Mouse (Mus musculus) embryonic facial prominence, embryonic 10.5 days (tissue): ENCODE data around the gene Ttll5. TPM values are rescaled to one million over a fixed set of nuclear protein-coding genes. Genes with fewer than 3 reads are reported as not detected.
A peak's percentile ranks its signal among the peaks of the same experiment; 100 is the strongest.

ENCODE experiments used
- DNase-seq: peaks from one replicate; pipeline ENCODE4 v3.0.0-alpha.2; 2017; ENCODE audit warnings: low spot score
- H3K27ac ChIP-seq: fragments of 300-500 bp; sonication (generic); replicated peaks from 2 replicates; pipeline ENCODE4 v1.5.1; 2016; ENCODE audit warnings: mild to moderate bottlenecking
- H3K27me3 ChIP-seq: fragments of 300-500 bp; sonication (generic); replicated peaks from 2 replicates; pipeline ENCODE4 v1.6.1; 2016; ENCODE audit warnings: low read depth, mild to moderate bottlenecking; ENCODE audit not compliant: poor library complexity, severe bottlenecking
- H3K36me3 ChIP-seq: fragments of 300-500 bp; sonication (generic); replicated peaks from 2 replicates; pipeline ENCODE4 v1.6.1; 2016; ENCODE audit warnings: mild to moderate bottlenecking, moderate library complexity
- H3K4me1 ChIP-seq: fragments of 300-500 bp; sonication (generic); 2 replicates; pipeline ENCODE4 v1.6.1; 2016
- H3K4me3 ChIP-seq: fragments of 300-500 bp; sonication (generic); 2 replicates; pipeline ENCODE4 v1.5.1; 2016; ENCODE audit warnings: mild to moderate bottlenecking, moderate library complexity
- H3K9me3 ChIP-seq: fragments of 300-500 bp; sonication (generic); 2 replicates; pipeline ENCODE4 v1.6.1; 2016; ENCODE audit warnings: mild to moderate bottlenecking
- WGBS: fragments of 180-500 bp; shearing (Covaris S2); methylation state at CpG from one replicate; pipeline ENCODE4 v1.1.7; 2016; 5-methylcytosine and 5-hydroxymethylcytosine counted together
- polyA plus RNA-seq: library from polyadenylated mRNA; unstranded; fragments of >200 nt; fragmentation: Nextera tagmentation; extraction: Ambion mirVana; gene quantifications from 2 replicates; pipeline ENCODE4 v1.2.1, GENCODE M21; 2016

Gene Ttll5
- polyA plus RNA-seq, 1 experiment from 2014 or later = 17.0 TPM

DNA sequence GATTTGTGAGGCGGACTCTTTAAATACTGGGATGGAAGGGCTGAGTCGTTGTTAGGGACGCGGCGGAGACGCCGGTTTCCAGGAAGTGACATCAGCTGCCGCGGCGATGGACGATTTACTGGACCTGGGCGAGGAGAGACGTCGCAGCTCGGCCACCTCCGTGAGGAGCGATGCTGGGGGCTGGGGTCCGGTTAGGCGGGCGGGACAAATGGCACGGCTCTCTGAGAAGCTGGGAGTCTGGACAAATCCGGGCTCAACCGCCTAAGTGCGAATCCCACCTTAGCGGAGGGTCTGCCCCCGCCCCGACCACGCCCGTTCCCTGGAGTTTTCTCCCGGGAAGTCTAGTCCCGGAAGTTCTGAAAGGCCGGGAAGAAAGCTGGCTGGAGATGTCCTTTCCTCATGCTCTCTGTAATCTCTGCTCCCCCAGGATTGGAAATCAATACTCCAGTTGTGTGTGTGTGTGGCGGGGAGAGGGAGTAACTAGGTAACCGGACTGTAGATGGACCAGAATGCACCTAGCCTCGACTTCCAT, 258.1 kb downstream of the Ttll5 start, which contains the start of gene Ift43:
Gene Ift43 (plus strand): TSS at position 61 of the 532 bp plus-strand sequence.
- peaks cover 17% of the 10 kb centered on the region for H3K27me3 ChIP-seq
- DNase-seq = peak; percentile 91
- peak within 1 kb of the TSS; percentile 75 for H3K4me3 ChIP-seq
- under 1% methylated on average over 35 of the region's 35 CpGs for WGBS
- no peaks in the 10 kb centered on the region for H3K9me3 ChIP-seq
- H3K4me1 ChIP-seq = peaks cover 24% of the 10 kb centered on the region
- H3K36me3 ChIP-seq = peaks cover 15% of the 10 kb centered on the region
- H3K27ac ChIP-seq = peak within 1 kb of the TSS; percentile 83

DNA sequence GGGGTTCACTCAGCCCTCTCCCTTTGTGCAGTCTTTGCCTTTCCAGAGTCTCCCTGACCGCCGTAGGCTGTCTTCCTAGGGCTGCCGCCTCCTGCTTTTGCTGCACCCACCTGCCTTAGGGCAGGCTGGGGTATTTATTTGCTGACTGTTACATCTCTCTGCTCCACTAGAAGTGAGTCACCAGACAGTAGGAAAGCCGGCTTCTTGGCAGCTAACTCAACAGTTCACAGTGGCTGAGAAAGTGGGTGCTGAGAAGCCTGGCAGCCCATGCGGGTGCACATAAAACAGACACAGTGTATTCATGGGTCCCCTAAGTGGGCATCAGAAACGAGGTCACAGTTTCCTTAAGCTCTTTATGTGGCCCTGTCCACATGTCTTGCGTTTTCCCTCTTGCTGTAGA, 261.4 kb downstream of the Ttll5 start:
- Histone ChIP-seq H3K27ac (no peak overlapping the region), H3K36me3 (peaks cover 32% of the 10 kb centered on the region), H3K9me3 (no peaks in the 10 kb centered on the region), H3K4me1 (peaks cover 16% of the 10 kb centered on the region), H3K27me3 (peaks cover 2% of the 10 kb centered on the region), H3K4me3 (no peak overlapping the region)
- no peak for DNase-seq
- 88% methylated on average over 7 of the region's 7 CpGs for WGBS

DNA sequence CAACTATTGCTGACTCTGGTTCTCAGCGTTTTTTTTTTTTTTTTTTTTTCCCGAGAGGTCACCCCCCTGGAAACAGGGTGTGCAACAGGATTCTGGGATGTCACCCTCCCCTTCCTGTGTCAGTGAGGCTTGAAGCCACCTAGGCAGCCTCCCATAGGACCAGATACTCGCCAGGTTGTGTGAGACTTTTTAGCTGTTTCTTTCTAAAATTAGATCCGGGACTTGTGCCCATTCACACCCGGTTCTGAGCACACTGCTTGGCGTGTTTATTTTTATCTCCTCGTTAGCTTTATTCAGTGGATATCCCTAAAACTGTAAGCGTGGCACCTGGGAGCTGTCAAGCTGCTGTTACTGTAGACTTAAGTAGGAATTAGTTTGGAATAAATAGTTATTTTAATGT, 262.1 kb downstream of the Ttll5 start:
- Histone ChIP-seq H3K4me3 (no peak overlapping the region), H3K9me3 (no peaks in the 10 kb centered on the region), H3K27ac (no peak overlapping the region), H3K4me1 (peaks cover 23% of the 10 kb centered on the region), H3K27me3 (no peaks in the 10 kb centered on the region), H3K36me3 (peaks cover 32% of the 10 kb centered on the region)
- no peak for DNase-seq
- 79% methylated on average over 8 of the region's 8 CpGs for WGBS

DNA sequence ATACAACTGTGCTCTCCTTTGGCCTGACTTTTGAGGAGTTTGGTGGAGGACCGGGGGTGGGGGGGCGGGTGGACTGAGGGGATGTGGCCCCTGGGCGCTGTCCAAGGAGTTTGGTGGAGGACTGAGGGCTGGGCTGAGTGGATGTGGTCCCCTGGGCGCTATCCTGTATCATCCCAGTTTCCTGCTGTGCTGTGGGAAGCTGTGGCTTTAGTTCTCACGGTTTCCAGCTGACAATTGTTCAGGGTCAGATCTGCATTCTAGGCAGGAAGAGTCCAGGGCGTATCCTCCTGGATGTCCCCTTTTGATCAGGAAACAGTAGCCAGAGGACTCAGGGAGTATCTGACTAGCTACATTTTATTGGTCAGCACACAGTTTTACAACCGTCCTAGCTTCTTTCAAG, 263.6 kb downstream of the Ttll5 start:
- no peak for DNase-seq
- Histone ChIP-seq H3K36me3 (peaks cover 32% of the 10 kb centered on the region), H3K4me1 (peaks cover 31% of the 10 kb centered on the region), H3K4me3 (no peak overlapping the region), H3K9me3 (no peaks in the 10 kb centered on the region), H3K27me3 (no peaks in the 10 kb centered on the region), H3K27ac (no peak overlapping the region)
- WGBS = 71% methylated on average over 7 of the region's 7 CpGs

DNA sequence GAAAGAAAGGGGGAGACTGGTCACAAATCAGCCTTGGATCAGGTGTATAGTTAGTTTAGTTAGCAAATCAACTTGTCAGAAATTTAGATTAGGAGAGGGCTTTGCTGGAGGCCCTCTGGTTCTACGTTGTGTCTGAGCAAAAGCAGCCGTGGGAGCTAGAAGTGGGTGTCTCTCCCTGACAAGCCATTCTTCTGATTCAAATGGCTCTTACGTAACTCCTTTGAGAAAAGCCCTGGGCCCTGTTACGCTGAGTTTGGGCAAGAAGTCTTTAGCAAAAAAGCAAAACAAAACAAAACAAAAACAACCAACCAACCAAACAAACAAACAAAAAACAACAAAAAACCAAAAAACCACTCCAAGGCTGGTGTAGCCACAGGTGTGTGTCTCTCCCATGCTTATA, 266.3 kb downstream of the Ttll5 start:
- H3K4me1 ChIP-seq = peaks cover 26% of the 10 kb centered on the region
- H3K36me3 ChIP-seq = peaks cover 28% of the 10 kb centered on the region
- H3K27ac ChIP-seq = no peak overlapping the region
- no peaks in the 10 kb centered on the region for H3K27me3 ChIP-seq
- H3K4me3 ChIP-seq = no peak overlapping the region
- DNase-seq = no peak
- no peaks in the 10 kb centered on the region for H3K9me3 ChIP-seq
- 68% methylated on average over 4 of the region's 4 CpGs for WGBS

DNA sequence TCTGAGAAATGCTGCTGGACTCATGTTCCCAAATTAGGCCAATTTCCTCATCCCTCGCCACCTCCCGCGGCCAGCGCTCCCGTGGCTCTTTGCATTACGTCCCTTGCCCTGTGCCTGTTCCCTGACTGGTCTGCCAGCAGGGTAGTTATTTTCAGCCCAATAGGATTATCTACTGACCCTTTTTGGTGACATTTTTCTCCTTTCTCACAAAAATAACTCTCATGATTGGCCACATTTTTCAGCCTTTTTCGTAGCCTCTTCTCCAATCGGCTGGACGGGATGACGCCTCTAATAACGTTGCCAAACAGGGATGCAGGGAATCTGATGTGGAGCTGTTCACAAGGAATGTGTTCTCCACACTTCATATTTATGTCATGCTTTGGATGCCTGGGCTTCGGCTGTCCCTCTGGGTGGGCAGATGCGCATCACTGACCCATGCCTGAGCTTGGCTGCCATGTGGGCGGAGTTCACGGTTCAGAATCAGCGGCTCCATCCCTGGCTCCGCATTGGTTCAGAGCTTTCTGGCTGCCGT, 267.2 kb downstream of the Ttll5 start:
- Histone ChIP-seq H3K36me3 (peaks cover 24% of the 10 kb centered on the region), H3K27ac (peak overlapping the region; percentile 45; the same call in 1 of the 2 replicates), H3K9me3 (no peaks in the 10 kb centered on the region), H3K27me3 (no peaks in the 10 kb centered on the region), H3K4me1 (peaks cover 26% of the 10 kb centered on the region), H3K4me3 (peak overlapping the region; percentile 30)
- DNase-seq = peak; percentile 59
- WGBS = 29% methylated on average over 18 of the region's 18 CpGs

DNA sequence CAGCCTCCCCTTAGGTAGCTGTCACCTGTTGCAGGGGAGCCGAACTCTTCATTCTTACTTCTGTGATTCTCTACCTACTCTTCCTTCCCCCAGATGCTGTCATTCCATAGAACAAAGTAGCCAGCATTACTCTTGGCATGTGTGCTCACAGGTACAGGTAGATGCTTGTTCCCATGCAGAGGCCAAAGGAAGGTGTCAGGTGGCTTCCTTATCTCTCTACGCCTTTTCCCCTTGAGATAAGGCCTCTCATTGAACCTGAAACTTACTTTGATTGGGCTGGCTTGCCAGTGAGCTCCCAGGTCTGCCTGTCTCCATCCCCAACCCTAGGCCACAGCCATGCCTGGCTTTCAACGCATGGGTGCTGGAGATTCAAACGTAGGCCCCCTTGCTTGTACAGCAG, 269.6 kb downstream of the Ttll5 start:
- no peak overlapping the region for H3K4me3 ChIP-seq
- H3K27ac ChIP-seq = no peak overlapping the region
- peaks cover 21% of the 10 kb centered on the region for H3K4me1 ChIP-seq
- no peaks in the 10 kb centered on the region for H3K27me3 ChIP-seq
- no peaks in the 10 kb centered on the region for H3K9me3 ChIP-seq
- WGBS = 93% methylated on average over 4 of the region's 4 CpGs
- DNase-seq = no peak
- peaks cover 17% of the 10 kb centered on the region for H3K36me3 ChIP-seq

DNA sequence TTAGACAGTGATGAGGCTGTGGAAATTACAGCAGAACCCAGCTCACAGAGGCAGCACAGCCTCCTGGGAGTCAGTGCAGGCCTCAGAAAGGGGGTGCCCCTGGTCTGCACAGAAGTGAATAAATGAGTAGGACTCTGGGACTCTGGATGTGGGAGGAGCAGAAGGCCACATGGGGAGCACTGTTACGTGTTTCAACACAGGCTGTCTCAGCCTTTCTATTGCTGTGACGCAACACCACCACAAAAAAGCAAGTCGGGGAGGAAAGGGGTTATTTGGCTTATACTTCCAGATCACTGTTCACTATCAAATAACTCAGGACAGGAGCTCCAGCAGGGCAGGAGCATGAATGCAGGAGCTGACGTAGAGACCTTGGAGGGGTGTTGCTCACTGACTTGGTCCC, 271.3 kb downstream of the Ttll5 start:
- Histone ChIP-seq H3K4me1 (peaks cover 26% of the 10 kb centered on the region), H3K27me3 (no peaks in the 10 kb centered on the region), H3K36me3 (peaks cover 8% of the 10 kb centered on the region; the same call in 1 of the 2 replicates), H3K27ac (no peak overlapping the region), H3K9me3 (no peaks in the 10 kb centered on the region), H3K4me3 (no peak overlapping the region)
- WGBS = 89% methylated on average over 4 of the region's 4 CpGs
- no peak for DNase-seq

DNA sequence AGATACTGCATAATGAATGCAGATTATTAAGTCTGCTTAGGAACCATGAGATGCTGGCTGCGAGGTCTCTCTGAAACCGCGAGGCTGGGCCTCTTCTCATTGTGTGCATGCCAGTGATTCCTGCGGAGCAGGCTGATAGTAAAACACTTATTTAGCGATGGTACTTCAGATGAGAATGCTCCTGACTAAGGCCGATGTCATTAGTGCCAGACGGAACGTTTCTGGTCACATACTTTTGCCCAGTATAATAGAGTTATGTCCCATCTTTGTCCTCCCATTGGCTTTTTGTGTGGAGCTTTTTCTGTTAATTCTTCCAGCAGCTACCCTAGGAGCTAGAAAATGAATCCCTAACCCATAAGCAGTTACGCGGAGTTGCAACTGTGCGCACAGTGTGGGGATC, 273.3 kb downstream of the Ttll5 start:
- Histone ChIP-seq H3K27ac (no peak overlapping the region), H3K36me3 (peaks cover 11% of the 10 kb centered on the region; the same call in 1 of the 2 replicates), H3K4me1 (peaks cover 9% of the 10 kb centered on the region; the same call in 1 of the 2 replicates), H3K27me3 (no peaks in the 10 kb centered on the region), H3K4me3 (no peak overlapping the region), H3K9me3 (no peaks in the 10 kb centered on the region)
- no peak for DNase-seq
- whole genome bisulfite sequencing = 89% methylated on average over 11 of the region's 11 CpGs

DNA sequence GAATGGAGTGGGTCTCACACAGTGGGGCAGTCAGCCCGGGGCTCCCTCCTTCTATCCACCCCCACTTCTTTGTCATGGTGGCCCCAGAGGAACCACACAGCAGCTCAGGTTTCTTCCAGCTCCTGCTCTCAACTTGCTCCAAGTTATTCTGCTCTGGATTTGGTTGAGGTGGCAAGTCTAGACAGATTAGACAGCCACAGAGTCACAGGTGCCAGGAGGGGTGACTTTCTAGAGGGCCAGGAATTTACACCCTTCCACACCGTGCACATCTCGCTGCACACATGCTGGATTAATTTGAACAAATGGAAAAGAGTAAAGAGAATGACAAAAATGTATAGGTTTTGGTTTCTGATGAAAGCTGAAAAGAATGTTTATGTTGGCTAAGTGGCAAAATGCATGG, 276.3 kb downstream of the Ttll5 start:
- Histone ChIP-seq H3K27me3 (no peaks in the 10 kb centered on the region; the same call in 1 of the 2 replicates), H3K4me3 (no peak overlapping the region), H3K36me3 (peaks cover 16% of the 10 kb centered on the region; the same call in 1 of the 2 replicates), H3K4me1 (peaks cover 25% of the 10 kb centered on the region), H3K9me3 (no peaks in the 10 kb centered on the region), H3K27ac (no peak overlapping the region)
- DNase-seq = no peak
- WGBS = 86% methylated on average over 3 of the region's 3 CpGs

DNA sequence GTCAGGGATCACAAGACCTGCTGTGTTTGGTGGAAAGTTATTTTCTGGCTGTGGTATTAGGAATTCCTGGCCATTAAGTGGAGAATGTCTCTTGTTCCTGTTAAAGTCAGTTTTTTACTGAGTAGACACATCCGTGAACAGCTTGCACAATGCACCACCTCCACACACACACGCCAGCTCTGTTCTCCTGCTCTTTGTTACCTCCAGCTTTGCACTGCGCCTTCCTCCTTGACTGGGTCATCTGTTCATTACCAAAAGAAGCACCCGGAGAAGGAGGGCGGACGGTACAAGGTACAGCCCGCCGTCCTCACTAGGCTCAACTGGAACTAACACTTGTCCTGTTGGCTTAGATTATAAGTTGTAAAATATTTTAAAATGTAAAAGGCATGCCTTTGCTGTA, 278.2 kb downstream of the Ttll5 start:
- H3K36me3 ChIP-seq = peaks cover 8% of the 10 kb centered on the region; the same call in 1 of the 2 replicates
- H3K27me3 ChIP-seq = no peaks in the 10 kb centered on the region; the same call in 1 of the 2 replicates
- H3K4me3 ChIP-seq = no peak overlapping the region
- H3K4me1 ChIP-seq = peaks cover 25% of the 10 kb centered on the region
- H3K27ac ChIP-seq = no peak overlapping the region
- no peaks in the 10 kb centered on the region for H3K9me3 ChIP-seq
- WGBS = 88% methylated on average over 8 of the region's 8 CpGs
- DNase-seq = no peak

DNA sequence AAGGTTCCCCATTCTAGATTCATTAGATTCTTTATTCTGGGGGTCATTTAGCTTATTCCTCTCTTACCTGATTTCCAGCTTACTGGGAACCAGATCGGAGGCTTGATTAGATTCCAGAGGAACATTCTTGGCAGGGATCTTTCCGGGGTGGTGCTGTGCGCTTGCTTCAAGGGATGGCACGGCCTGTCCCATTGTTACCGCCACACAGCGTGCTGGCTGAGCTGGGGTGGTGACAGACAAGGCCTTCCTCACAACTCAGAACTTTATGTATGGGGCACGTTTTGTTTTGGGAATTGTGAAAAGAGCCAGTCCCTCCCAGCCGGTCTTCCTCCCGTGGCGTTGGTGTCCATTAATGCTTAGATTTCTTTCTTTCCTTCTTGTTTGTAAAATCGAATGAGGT, 278.9 kb downstream of the Ttll5 start:
- no peak overlapping the region for H3K27ac ChIP-seq

DNA sequence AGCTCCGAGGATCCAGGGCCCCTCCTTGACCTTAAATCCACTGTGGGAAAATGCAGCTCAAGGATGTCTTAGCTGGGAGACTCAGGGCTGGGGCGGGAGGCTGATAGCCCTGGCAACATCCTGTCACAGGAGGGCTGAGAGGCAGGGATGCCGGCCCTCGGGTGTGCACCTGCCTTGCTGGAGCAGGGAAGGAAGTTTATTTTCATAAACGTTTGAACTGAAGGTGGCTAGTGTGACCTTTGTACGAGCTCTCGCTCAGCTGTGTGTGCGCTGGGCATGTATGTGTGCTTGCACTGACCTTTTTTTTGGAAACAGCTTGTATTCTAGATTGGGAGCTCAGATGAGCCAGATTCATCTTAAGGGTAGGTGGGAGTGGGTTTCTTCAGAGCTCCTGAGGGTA, 279.4 kb downstream of the Ttll5 start:
- DNase-seq = no peak
- H3K4me1 ChIP-seq = peaks cover 25% of the 10 kb centered on the region
- no peaks in the 10 kb centered on the region for H3K9me3 ChIP-seq
- WGBS = 52% methylated on average over 8 of the region's 8 CpGs
- no peak overlapping the region for H3K4me3 ChIP-seq
- peaks cover 15% of the 10 kb centered on the region; the same call in 1 of the 2 replicates for H3K36me3 ChIP-seq
- no peaks in the 10 kb centered on the region; the same call in 1 of the 2 replicates for H3K27me3 ChIP-seq
- H3K27ac ChIP-seq = no peak overlapping the region

More for the DNA sequence above, 278.9 kb downstream of the Ttll5 start:
- peaks cover 25% of the 10 kb centered on the region for H3K4me1 ChIP-seq
- WGBS = 67% methylated on average over 11 of the region's 11 CpGs
- H3K9me3 ChIP-seq = no peaks in the 10 kb centered on the region
- DNase-seq = no peak
- no peaks in the 10 kb centered on the region; the same call in 1 of the 2 replicates for H3K27me3 ChIP-seq
- no peak overlapping the region for H3K4me3 ChIP-seq
- peaks cover 11% of the 10 kb centered on the region; the same call in 1 of the 2 replicates for H3K36me3 ChIP-seq
